Mouse (Mus musculus) lung, embryonic 16.5 days (tissue): ENCODE measurements around the gene Mycbp2. TPM values are rescaled to one million over a fixed set of nuclear protein-coding genes. Genes with fewer than 3 reads are reported as not detected.
A peak's percentile ranks its signal among the peaks of the same experiment; 100 is the strongest.

Experiments
- ATAC-seq: fragments of 200-750 bp; cut with Nextera tagmentation; 2 replicates; pipeline ENCODE4 v1.8.0; 2017; ENCODE audit warnings: low read depth, mild to moderate bottlenecking, moderate library complexity
- H3K27ac ChIP-seq: fragments of 300-500 bp; sonication (generic); 2 replicates; pipeline ENCODE4 v1.5.1; 2014; ENCODE audit warnings: mild to moderate bottlenecking, control low read depth, low read length
- H3K27me3 ChIP-seq: fragments of 300-500 bp; sonication (generic); 2 replicates; pipeline ENCODE4 v1.6.1; 2014; ENCODE audit warnings: low read depth, low read length, mixed read lengths; ENCODE audit not compliant: control insufficient read depth, insufficient read depth
- H3K36me3 ChIP-seq: fragments of 300-500 bp; sonication (generic); 2 replicates; pipeline ENCODE4 v1.6.1; 2014; ENCODE audit warnings: low read length; ENCODE audit not compliant: control insufficient read depth, insufficient read depth
- H3K4me1 ChIP-seq: fragments of 300-500 bp; sonication (generic); replicated peaks from 2 replicates; pipeline ENCODE4 v1.6.1; 2014; ENCODE audit warnings: low read length, mixed read lengths; ENCODE audit not compliant: control insufficient read depth, insufficient read depth
- H3K4me2 ChIP-seq: fragments of 300-500 bp; sonication (generic); 2 replicates; pipeline ENCODE4 v1.6.1; 2014; ENCODE audit warnings: low read depth, low read length, control low read depth
- H3K4me3 ChIP-seq: fragments of 300-500 bp; sonication (generic); 2 replicates; pipeline ENCODE4 v1.5.1; 2014; ENCODE audit warnings: mild to moderate bottlenecking, low read length, control low read depth
- H3K9ac ChIP-seq: fragments of 300-500 bp; sonication (generic); 2 replicates; pipeline ENCODE4 v1.6.1; 2014; ENCODE audit warnings: low read length, control low read depth
- H3K9me3 ChIP-seq: fragments of 300-500 bp; sonication (generic); 2 replicates; pipeline ENCODE4 v1.6.1; 2016; ENCODE audit warnings: low read length; ENCODE audit not compliant: control insufficient read depth
- WGBS: fragments of 180-500 bp; shearing (Covaris S2); extraction: QIAGEN DNeasy Blood & Tissue Kit; methylation state at CpG from one replicate; pipeline ENCODE4 v1.1.7; 2014; 5-methylcytosine and 5-hydroxymethylcytosine counted together
- polyA plus RNA-seq: library from polyadenylated mRNA; unstranded; fragments of >200 nt; fragmentation: Nextera tagmentation; extraction: Ambion mirVana; gene quantifications from 2 replicates; pipeline ENCODE4 v1.2.1, GENCODE M21; 2015

The Mycbp2 gene
- polyA plus RNA-seq, result 14.5 and 14.9 TPM in 2 replicates

DNA sequence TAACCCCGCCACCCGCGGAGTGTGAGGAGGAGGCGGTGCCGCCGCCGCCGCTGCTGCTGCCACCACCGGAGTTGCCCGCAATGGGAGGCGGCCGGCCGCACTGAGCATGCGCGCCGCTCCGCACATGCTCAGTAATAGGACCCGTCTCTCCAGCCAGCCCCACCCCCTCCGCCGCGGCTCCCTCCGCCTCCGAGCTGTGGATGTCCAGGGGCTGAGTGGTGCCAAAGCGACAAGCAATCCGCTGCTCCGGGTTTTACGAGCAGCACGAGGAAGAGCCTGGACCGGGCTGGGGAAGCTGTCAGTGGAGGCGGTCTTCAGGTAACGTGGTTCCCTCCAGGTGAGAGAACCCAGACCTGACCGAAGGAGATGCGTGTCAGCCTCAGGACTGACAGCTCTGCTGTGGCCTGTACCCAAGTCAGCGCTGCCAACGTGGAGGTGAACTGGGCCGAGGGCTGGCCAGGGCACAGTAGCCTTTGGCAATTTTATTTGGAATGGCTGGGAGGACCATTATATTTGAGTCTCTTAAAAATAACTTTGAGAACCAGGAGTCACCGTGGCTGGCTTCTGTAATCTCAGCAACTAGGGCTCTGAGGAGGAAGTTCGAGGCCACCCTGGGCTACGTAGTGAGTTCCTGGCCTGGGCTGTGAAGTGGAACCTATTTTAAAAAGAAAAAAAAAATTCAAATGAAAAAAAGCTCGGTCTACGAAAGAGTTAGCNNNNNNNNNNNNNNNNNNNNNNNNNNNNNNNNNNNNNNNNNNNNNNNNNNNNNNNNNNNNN, at the start of gene Mycbp2:
Mycbp2 (minus strand) TSS at position 86 of the 777 bp plus-strand sequence.
- peak within 1 kb of the TSS; percentile 86 for H3K9ac ChIP-seq
- H3K9me3 ChIP-seq, result no peaks in the 10 kb centered on the region
- H3K4me3 ChIP-seq, result peak within 1 kb of the TSS; percentile 81
- peaks cover 12% of the 10 kb centered on the region for H3K4me1 ChIP-seq
- 4% methylated on average over 41 of the region's 41 CpGs for WGBS
- H3K27me3 ChIP-seq, result no peaks in the 10 kb centered on the region
- H3K4me2 ChIP-seq, result peak within 1 kb of the TSS; percentile 88
- no peaks in the 10 kb centered on the region for H3K36me3 ChIP-seq
- ATAC-seq, result peak; percentile 99
- H3K27ac ChIP-seq, result peak within 1 kb of the TSS; percentile 90

DNA sequence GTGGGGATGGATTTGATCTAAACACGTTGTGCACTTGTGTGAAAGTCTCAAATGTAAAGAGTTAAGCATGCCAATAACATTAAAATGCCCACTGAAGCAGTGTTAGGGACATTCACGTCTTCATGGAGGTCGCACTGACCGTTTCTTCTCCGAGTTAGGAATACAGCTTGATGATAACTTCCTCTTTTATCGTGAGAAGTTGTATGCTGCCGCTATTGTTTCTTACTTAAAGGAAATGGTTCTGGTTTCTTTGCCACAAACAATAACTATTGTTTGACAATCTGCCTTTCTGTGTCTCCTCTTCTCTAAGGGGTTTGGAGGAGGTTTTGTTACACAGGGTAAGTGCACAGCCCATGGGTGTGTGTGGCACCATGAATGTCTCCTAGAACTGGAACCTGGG, 45.8 kb upstream of the Mycbp2 start:
- 75% methylated on average over 7 of the region's 7 CpGs for WGBS

DNA sequence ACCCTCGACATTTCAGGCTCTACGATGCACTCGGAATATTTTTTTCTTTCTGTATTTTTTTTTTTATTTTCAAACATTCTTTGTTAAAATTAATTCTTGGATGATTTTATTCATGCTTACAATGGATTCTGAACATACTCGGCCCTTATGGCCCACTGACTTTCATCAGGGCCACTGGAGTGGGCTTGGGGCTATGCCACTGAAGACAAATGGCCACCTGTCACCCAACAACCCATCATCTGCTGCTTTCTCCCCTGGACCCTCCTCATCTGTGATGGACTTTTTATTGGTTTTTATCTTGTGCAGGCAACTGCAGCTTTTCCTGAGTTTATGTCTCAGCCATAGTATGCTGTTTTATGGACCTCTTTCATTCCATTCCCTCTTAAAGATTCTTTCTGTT, 40.8 kb upstream of the Mycbp2 start:
- Histone ChIP-seq H3K4me1 (no peaks in the 10 kb centered on the region), H3K4me2 (no peak overlapping the region), H3K36me3 (no peaks in the 10 kb centered on the region), H3K27ac (no peak overlapping the region), H3K9ac (no peak overlapping the region), H3K4me3 (no peak overlapping the region), H3K27me3 (no peaks in the 10 kb centered on the region), H3K9me3 (no peaks in the 10 kb centered on the region)
- ATAC-seq, result no peak
- WGBS, result 75% methylated on average over 4 of the region's 4 CpGs

More for the DNA sequence above, 45.8 kb upstream of the Mycbp2 start:
- no peak overlapping the region for H3K4me2 ChIP-seq
- no peak overlapping the region for H3K9ac ChIP-seq
- H3K36me3 ChIP-seq, result no peaks in the 10 kb centered on the region
- no peak overlapping the region for H3K27ac ChIP-seq
- H3K4me1 ChIP-seq, result no peaks in the 10 kb centered on the region
- no peaks in the 10 kb centered on the region for H3K9me3 ChIP-seq
- no peak overlapping the region for H3K4me3 ChIP-seq
- ATAC-seq, result no peak
- no peaks in the 10 kb centered on the region for H3K27me3 ChIP-seq

DNA sequence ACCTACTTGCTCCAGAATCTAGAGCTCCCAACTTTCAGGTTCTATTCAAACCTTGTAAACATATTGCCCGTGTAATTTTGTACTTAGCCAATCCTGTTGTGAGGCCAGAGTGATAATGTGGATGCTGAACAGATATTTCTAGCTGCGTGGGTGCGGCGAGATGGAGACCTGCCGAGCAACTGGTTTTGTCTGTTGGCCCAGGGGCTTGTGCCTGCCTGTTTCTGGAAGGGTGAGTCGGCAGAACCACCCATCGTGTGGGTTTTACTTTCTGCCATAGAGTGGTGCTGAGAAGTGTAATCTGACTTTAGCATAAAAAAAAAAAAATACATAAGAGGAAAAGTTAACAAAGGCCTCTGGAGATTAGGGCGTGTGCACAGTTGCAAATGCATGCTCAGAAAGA, 40.3 kb upstream of the Mycbp2 start:
- Histone ChIP-seq H3K4me2 (no peak overlapping the region), H3K27me3 (no peaks in the 10 kb centered on the region), H3K4me1 (no peaks in the 10 kb centered on the region), H3K4me3 (no peak overlapping the region), H3K9ac (no peak overlapping the region), H3K36me3 (no peaks in the 10 kb centered on the region), H3K27ac (no peak overlapping the region), H3K9me3 (no peaks in the 10 kb centered on the region)
- no peak for ATAC-seq
- 58% methylated on average over 8 of the region's 8 CpGs for WGBS

DNA sequence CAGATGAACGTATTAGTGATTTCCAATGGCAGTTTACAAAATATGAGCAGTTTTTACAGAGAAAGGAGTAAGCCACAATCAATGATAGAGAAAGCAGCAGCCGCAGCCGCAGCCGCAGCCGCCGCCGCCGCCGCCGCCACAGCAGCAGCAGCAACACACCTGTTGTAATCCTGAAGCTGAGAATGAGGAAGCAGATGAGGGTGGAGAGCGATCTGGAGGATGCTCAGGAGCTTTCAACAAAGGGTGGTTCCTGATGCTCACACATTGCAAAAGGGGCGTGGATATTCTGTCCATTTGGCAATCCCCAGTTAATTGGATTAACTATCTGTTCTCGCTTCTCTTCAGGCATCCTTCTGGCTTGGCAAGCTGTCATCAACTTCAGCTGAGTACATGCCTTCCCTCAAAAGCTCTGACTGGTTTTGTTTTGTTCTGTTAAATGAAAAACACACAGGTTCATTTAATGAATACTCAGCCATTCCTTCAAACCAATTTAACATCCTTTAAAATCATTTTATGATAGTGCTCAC, 38.5 kb upstream of the Mycbp2 start:
- Histone ChIP-seq H3K4me1 (no peaks in the 10 kb centered on the region), H3K4me2 (no peak overlapping the region), H3K9ac (no peak overlapping the region), H3K9me3 (no peaks in the 10 kb centered on the region), H3K4me3 (no peak overlapping the region), H3K27me3 (no peaks in the 10 kb centered on the region), H3K36me3 (no peaks in the 10 kb centered on the region), H3K27ac (no peak overlapping the region)
- ATAC-seq, result no peak
- 68% methylated on average over 13 of the region's 13 CpGs for WGBS

DNA sequence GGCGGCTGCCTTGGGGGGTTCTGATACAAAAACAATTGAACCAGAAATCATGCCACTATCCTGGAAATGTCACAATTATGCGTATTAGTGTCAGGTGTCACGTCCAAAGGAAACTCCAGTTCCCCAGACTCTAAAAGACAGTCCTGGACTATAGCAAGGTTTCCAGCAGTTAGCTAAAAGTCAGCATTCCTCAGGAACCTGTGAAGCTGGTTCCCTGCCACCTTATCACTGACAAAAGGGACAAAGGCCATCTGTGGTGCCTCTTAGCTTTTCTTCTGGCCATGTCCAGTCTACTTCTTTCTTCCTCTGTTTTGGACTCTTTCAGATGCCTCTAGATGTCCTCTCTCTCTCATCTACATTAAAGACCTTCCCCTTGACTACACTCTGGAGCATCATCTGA, 32.1 kb upstream of the Mycbp2 start:
- Histone ChIP-seq H3K27ac (no peak overlapping the region), H3K9ac (no peak overlapping the region), H3K4me2 (no peak overlapping the region), H3K9me3 (no peaks in the 10 kb centered on the region), H3K36me3 (no peaks in the 10 kb centered on the region), H3K27me3 (no peaks in the 10 kb centered on the region), H3K4me1 (no peaks in the 10 kb centered on the region), H3K4me3 (no peak overlapping the region)
- 57% methylated on average over 3 of the region's 3 CpGs for WGBS
- ATAC-seq, result no peak

DNA sequence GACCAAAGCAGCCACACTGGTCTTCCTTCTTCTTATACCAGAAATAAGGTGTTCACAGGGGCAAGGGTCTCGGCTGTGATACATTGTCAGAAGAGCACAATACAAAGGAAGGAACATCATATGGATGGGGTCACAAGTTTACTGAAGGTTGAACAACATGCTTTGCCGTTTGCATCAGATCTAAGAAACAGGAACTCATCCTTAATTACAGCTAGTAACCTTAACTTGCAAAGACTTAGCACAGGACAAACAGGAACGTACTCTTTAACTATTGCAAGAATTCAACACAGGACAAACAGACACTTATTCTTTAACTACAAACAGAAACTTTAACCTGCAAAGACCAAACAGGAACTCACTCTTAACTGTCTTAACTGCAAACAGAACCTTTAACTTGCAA, 30.2 kb upstream of the Mycbp2 start:
- no peak for ATAC-seq
- no peaks in the 10 kb centered on the region for H3K9me3 ChIP-seq
- H3K27me3 ChIP-seq, result no peaks in the 10 kb centered on the region
- no peaks in the 10 kb centered on the region for H3K36me3 ChIP-seq
- no peak overlapping the region for H3K9ac ChIP-seq
- no peaks in the 10 kb centered on the region for H3K4me1 ChIP-seq
- H3K4me3 ChIP-seq, result no peak overlapping the region
- WGBS, result 56% methylated on average over 3 of the region's 3 CpGs
- no peak overlapping the region for H3K4me2 ChIP-seq
- no peak overlapping the region for H3K27ac ChIP-seq

DNA sequence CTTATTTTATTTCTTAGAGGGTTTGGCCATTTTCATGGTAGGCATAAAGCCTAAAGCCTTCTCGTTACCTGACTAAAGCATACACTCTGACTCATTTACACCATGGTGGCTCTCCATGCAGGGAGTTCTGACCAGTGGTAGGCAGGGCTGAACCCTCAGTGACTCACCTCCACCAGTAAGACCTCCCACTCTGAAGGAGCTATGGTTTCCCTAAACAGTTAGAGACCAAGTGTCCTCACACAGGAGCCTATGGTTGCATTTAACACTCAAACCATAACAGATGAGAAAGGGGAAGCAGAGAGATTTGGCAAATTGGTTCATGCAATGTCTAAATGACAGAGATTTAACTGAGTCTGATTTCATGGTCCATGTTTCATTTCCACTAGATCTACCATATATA, 28.9 kb upstream of the Mycbp2 start:
- Histone ChIP-seq H3K9ac (no peak overlapping the region), H3K4me3 (no peak overlapping the region), H3K4me1 (no peaks in the 10 kb centered on the region), H3K27me3 (no peaks in the 10 kb centered on the region), H3K9me3 (no peaks in the 10 kb centered on the region), H3K27ac (no peak overlapping the region), H3K36me3 (no peaks in the 10 kb centered on the region), H3K4me2 (no peak overlapping the region)
- 78% methylated on average over 1 of the region's 1 CpGs for WGBS
- no peak for ATAC-seq

DNA sequence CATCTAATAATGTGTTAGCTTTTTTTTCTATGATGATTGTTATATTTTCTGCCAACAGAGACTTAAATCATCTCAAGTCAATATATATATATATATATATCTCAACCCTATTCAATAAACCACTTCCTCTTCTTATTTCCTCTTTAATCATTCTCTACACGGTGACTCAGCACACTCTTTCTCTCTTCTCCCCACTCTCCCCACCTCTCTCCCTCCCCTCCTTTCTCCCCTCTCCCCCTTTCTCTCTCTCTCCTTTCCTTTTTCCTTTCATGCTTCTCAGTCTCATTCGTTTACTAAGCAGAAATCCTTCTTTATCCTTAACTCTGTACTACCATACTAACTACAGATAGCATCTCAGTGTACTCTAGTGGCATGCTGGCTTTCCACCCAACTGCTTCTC, 16.6 kb upstream of the Mycbp2 start:
- Histone ChIP-seq H3K36me3 (no peaks in the 10 kb centered on the region), H3K4me3 (no peak overlapping the region), H3K9ac (no peak overlapping the region), H3K4me1 (no peaks in the 10 kb centered on the region), H3K27me3 (no peaks in the 10 kb centered on the region), H3K9me3 (no peaks in the 10 kb centered on the region), H3K4me2 (no peak overlapping the region), H3K27ac (no peak overlapping the region)
- 38% methylated on average over 2 of the region's 2 CpGs for WGBS
- ATAC-seq, result no peak
